Mouse (Mus musculus): ENCODE data around the gene Nfyb.

Nfyb gene

GRCm38 (mm10) chr10:82742578-82742977 lies 21.4 kb downstream of the Nfyb start:
- no peak for DNase-seq (ENCODE audit: low spot score)

GRCm38 (mm10) chr10:82741876-82742275 lies 22.1 kb downstream of the Nfyb start:
- DNase-seq (ENCODE audit: low spot score), result no peak

- DNase-seq (ENCODE audit: low spot score), result no peak
These were observed 22.6 kb downstream of the Nfyb start for GRCm38 (mm10) chr10:82741354-82741753.

DNA sequence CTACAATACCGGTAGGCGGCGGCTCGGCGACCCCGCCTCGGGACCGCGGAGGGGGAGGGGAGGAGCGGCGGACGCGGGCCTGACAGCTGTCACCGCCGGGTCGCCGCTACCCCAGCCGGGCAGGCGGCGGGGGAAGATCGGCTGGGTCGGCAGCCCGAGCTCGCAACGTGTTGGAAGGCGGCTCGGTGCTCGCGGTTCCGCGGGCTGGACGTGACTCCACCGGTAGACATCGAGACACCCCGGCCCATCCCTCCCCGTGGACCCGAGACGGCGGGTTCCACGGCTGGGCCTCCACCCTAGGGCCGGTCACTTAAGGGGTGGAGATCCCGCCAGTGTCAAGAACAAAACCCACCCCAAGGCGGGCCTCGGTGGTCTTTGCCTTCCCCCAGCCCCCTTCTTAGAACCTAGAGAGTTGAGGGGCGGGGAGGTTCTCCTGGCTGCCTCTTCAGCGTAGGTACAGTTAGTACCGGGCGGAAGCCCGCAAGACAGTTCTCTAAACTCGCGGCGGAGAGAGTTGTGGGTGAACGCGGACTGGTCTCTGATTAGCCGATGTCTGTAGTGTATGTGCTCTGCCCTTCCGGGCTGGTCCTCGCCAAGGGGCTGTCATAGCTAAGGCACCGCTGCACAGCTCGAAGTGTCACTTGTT lies 64.5 kb downstream of the Nfyb start:
- peak; percentile 22 for DNase-seq (ENCODE audit: low spot score)

DNA sequence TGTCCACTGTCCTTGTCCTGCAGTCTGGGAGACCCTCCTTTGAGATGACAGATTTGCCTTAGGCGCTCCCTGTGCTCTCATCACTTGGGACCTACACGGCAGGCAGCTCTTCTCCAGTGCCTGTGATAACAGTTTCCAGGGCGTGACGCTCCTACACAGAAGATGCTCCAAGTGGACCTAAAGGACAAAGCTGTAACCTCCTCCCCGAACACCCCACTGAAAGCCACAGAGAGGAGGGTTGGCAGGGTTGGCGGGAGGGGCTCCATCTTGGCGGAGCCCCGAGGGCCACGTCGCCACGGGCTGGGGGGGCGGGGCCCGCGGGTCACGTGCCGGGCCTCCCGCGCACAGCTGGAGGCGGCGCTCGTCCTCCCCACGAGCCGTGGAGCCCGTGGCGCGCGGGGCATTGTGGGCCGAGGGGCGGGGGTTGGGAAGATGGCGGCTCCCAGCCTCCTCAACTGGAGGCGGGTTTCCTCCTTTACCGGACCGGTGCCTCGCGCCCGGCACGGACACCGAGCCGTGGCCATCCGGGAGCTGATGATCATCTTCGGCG lies 65.2 kb downstream of the Nfyb start:
- peak; percentile 78 for DNase-seq (ENCODE audit: low spot score)

Data from adipocyte (in vitro differentiated cells).